Mouse (Mus musculus) heart, embryonic 10.5 days (tissue): ENCODE data around the gene Gm5134. TPM values are rescaled to one million over a fixed set of nuclear protein-coding genes. Genes with fewer than 3 reads are reported as not detected.

Experiments used
- DNase-seq: peaks from one replicate; pipeline ENCODE4 v3.0.0-alpha.2; 2017; ENCODE audit warnings: low spot score
- H3K27ac ChIP-seq: fragments of 300-500 bp; sonication (generic); 2 replicates; pipeline ENCODE4 v1.5.1; 2016; ENCODE audit warnings: mild to moderate bottlenecking
- H3K27me3 ChIP-seq: fragments of 300-500 bp; sonication (generic); 2 replicates; pipeline ENCODE4 v1.6.1; 2016; ENCODE audit warnings: mild to moderate bottlenecking; ENCODE audit not compliant: poor library complexity, insufficient read depth, severe bottlenecking
- H3K36me3 ChIP-seq: fragments of 300-500 bp; sonication (generic); 2 replicates; pipeline ENCODE4 v1.6.1; 2016; ENCODE audit warnings: mild to moderate bottlenecking, moderate library complexity
- H3K4me1 ChIP-seq: fragments of 300-500 bp; sonication (generic); 2 replicates; pipeline ENCODE4 v1.6.1; 2016; ENCODE audit warnings: mild to moderate bottlenecking
- H3K4me3 ChIP-seq: fragments of 300-500 bp; sonication (generic); 2 replicates; pipeline ENCODE4 v1.5.1; 2016; ENCODE audit warnings: mild to moderate bottlenecking, moderate library complexity
- H3K9me3 ChIP-seq: fragments of 300-500 bp; sonication (generic); 2 replicates; pipeline ENCODE4 v1.6.1; 2016; ENCODE audit warnings: mild to moderate bottlenecking, moderate library complexity
- WGBS: fragments of 180-500 bp; shearing (Covaris S2); methylation state at CpG from one replicate; pipeline ENCODE4 v1.1.7; 2016; 5-methylcytosine and 5-hydroxymethylcytosine counted together
- microRNA-seq: library from miRNA; unstranded; fragments of <30 nt; microRNA quantifications from one replicate; pipeline ENCODE4, GENCODE M21; 2017
- polyA plus RNA-seq: library from polyadenylated mRNA; unstranded; fragments of >200 nt; fragmentation: Nextera tagmentation; extraction: Ambion mirVana; gene quantifications from 2 replicates; pipeline ENCODE4 v1.2.1, GENCODE M21; 2016

Gene Gm5134
- polyA plus RNA-seq, 1 experiment from 2014 or later: not detected

- WGBS: 15% methylated on average over 7 of the region's 7 CpGs
- Histone ChIP-seq H3K4me3 (peak overlapping the region; percentile 89), H3K36me3 (peaks cover 33% of the 10 kb centered on the region), H3K27me3 (no peaks in the 10 kb centered on the region), H3K4me1 (peaks cover 17% of the 10 kb centered on the region), H3K9me3 (no peaks in the 10 kb centered on the region), H3K27ac (peak overlapping the region; percentile 97)
- DNase-seq: no peak
These were observed 78.8 kb downstream of the Gm5134 start for GRCm38 (mm10) chr10:76033119-76033455.

- H3K27ac ChIP-seq: no peak overlapping the region
- DNase-seq: no peak
- peaks cover 10% of the 10 kb centered on the region; the same call in 1 of the 2 replicates for H3K4me1 ChIP-seq
- H3K36me3 ChIP-seq: peaks cover 43% of the 10 kb centered on the region
- H3K4me3 ChIP-seq: peak overlapping the region; percentile 1; the same call in 1 of the 2 replicates
- 90% methylated on average over 8 of the region's 8 CpGs for WGBS
- H3K9me3 ChIP-seq: no peaks in the 10 kb centered on the region
- H3K27me3 ChIP-seq: no peaks in the 10 kb centered on the region
These were observed 79.8 kb downstream of the Gm5134 start for GRCm38 (mm10) chr10:76034001-76034600.

GRCm38 (mm10) chr10:76035277-76035676, 81.0 kb downstream of the Gm5134 start:
- DNase-seq: no peak
- no peaks in the 10 kb centered on the region for H3K9me3 ChIP-seq
- H3K27ac ChIP-seq: no peak overlapping the region
- H3K4me3 ChIP-seq: no peak overlapping the region
- H3K4me1 ChIP-seq: peaks cover 10% of the 10 kb centered on the region; the same call in 1 of the 2 replicates
- H3K36me3 ChIP-seq: peaks cover 55% of the 10 kb centered on the region
- no peaks in the 10 kb centered on the region for H3K27me3 ChIP-seq

GRCm38 (mm10) chr10:76036962-76037361, 82.6 kb downstream of the Gm5134 start:
- Histone ChIP-seq H3K27ac (no peak overlapping the region), H3K27me3 (no peaks in the 10 kb centered on the region), H3K4me3 (no peak overlapping the region), H3K4me1 (peaks cover 8% of the 10 kb centered on the region; the same call in 1 of the 2 replicates), H3K9me3 (no peaks in the 10 kb centered on the region), H3K36me3 (peaks cover 69% of the 10 kb centered on the region)
- DNase-seq: no peak
- 88% methylated on average over 5 of the region's 5 CpGs for WGBS

GRCm38 (mm10) chr10:76045343-76045742, 91.0 kb downstream of the Gm5134 start:
- Histone ChIP-seq H3K27me3 (no peaks in the 10 kb centered on the region), H3K4me3 (no peak overlapping the region), H3K4me1 (peaks cover 29% of the 10 kb centered on the region), H3K9me3 (no peaks in the 10 kb centered on the region), H3K27ac (no peak overlapping the region), H3K36me3 (peaks cover 28% of the 10 kb centered on the region)
- 55% methylated on average over 5 of the region's 5 CpGs for WGBS
- DNase-seq: no peak

- WGBS: 7% methylated on average over 1 of the region's 1 CpGs
- 0 out of 2 replicates have a peak overlapping the region, but pooled peaks have one; percentile 47 for H3K27ac ChIP-seq
These were observed 92.4 kb downstream of the Gm5134 start for GRCm38 (mm10) chr10:76046754-76047153.

GRCm38 (mm10) chr10:76047182-76047869, 93.0 kb downstream of the Gm5134 start:
- 31% methylated on average over 5 of the region's 5 CpGs for WGBS
- H3K9me3 ChIP-seq: no peaks in the 10 kb centered on the region
- no peak overlapping the region for H3K4me3 ChIP-seq
- H3K4me1 ChIP-seq: peaks cover 29% of the 10 kb centered on the region
- DNase-seq: no peak
- H3K27ac ChIP-seq: 0 out of 2 replicates have a peak overlapping the region, but pooled peaks have one; percentile 47
- H3K36me3 ChIP-seq: peaks cover 15% of the 10 kb centered on the region
- H3K27me3 ChIP-seq: no peaks in the 10 kb centered on the region

More at GRCm38 (mm10) chr10:76046754-76047153, 92.4 kb downstream of the Gm5134 start:
- Histone ChIP-seq H3K9me3 (no peaks in the 10 kb centered on the region), H3K4me1 (peaks cover 29% of the 10 kb centered on the region), H3K36me3 (peaks cover 15% of the 10 kb centered on the region), H3K4me3 (no peak overlapping the region), H3K27me3 (no peaks in the 10 kb centered on the region)
- DNase-seq: no peak

- no peak for DNase-seq
- WGBS: 47% methylated on average over 6 of the region's 6 CpGs
- Histone ChIP-seq H3K27ac (no peak overlapping the region), H3K36me3 (peaks cover 2% of the 10 kb centered on the region), H3K4me3 (no peak overlapping the region), H3K9me3 (no peaks in the 10 kb centered on the region), H3K27me3 (no peaks in the 10 kb centered on the region), H3K4me1 (peaks cover 24% of the 10 kb centered on the region)
These were observed 94.7 kb downstream of the Gm5134 start for GRCm38 (mm10) chr10:76048967-76049366.

- Histone ChIP-seq H3K9me3 (no peaks in the 10 kb centered on the region), H3K4me3 (no peak overlapping the region), H3K36me3 (no peaks in the 10 kb centered on the region), H3K27me3 (no peaks in the 10 kb centered on the region), H3K4me1 (peaks cover 13% of the 10 kb centered on the region), H3K27ac (no peak overlapping the region)
- 67% methylated on average over 11 of the region's 11 CpGs for WGBS
- DNase-seq: no peak
These were observed 97.5 kb downstream of the Gm5134 start for GRCm38 (mm10) chr10:76051860-76052259.

Small RNAs within 50 kb of the gene (microRNA-seq; reads per million reads assigned to microRNA genes)
- not detected for gene Mir6409

Other genes starting within 250 kb of the Gm5134 start
- gene Cabin1, start 190.2 kb upstream of the Gm5134 start, polyA plus RNA-seq: 20.0 and 24.0 TPM in 2 replicates
- 51.9 and 108 TPM in 2 replicates for gene Ddt, start 181.1 kb upstream of the Gm5134 start, polyA plus RNA-seq
- gene Gm20441, start 173.6 kb upstream of the Gm5134 start, polyA plus RNA-seq: not detected in 2 replicates
- gene Gstt3, start 173.1 kb upstream of the Gm5134 start, polyA plus RNA-seq: 2.6 and 4.2 TPM in 2 replicates
- gene Gstt1, start 155.9 kb upstream of the Gm5134 start, polyA plus RNA-seq: 5.1 and 17.3 TPM in 2 replicates
- not detected in 2 replicates for gene Gstt4, start 132.0 kb upstream of the Gm5134 start, polyA plus RNA-seq
- 8.7 and 11.4 TPM in 2 replicates for gene Gstt2, start 117.1 kb upstream of the Gm5134 start, polyA plus RNA-seq
- 3,089 and 3,244 TPM in 2 replicates for gene Mif, start 94.3 kb upstream of the Gm5134 start, polyA plus RNA-seq
- gene Derl3, start 61.1 kb upstream of the Gm5134 start, polyA plus RNA-seq: 3.1 and 5.0 TPM in 2 replicates
- gene Smarcb1, start 32.9 kb upstream of the Gm5134 start, polyA plus RNA-seq: 157 and 204 TPM in 2 replicates
- 333 and 524 TPM in 2 replicates for gene Chchd10, start 21.4 kb upstream of the Gm5134 start, polyA plus RNA-seq
- gene Mmp11, start 18.0 kb upstream of the Gm5134 start, polyA plus RNA-seq: 19.4 and 39.0 TPM in 2 replicates
- 0.39 and 0.76 TPM in 2 replicates for gene Gm867, start 13.8 kb upstream of the Gm5134 start, polyA plus RNA-seq
- gene Vpreb3, start 11.5 kb upstream of the Gm5134 start, polyA plus RNA-seq: 0.74 and 0.83 TPM in 2 replicates
- gene Zfp280b, start 78.1 kb downstream of the Gm5134 start, polyA plus RNA-seq: 24.7 and 33.4 TPM in 2 replicates
- gene Slc5a4b, start 156.4 kb downstream of the Gm5134 start, polyA plus RNA-seq: not detected in 2 replicates
- gene Slc5a4a, start 192.9 kb downstream of the Gm5134 start, polyA plus RNA-seq: not detected in 2 replicates